Mouse (Mus musculus): ENCODE results near the gene B3galt4. TPM values are rescaled to one million over a fixed set of nuclear protein-coding genes. Genes with fewer than 3 reads are reported as not detected.

Gene B3galt4
- polyA plus RNA-seq, 1 experiment from 2014 or later = 10.4 TPM

GRCm38 (mm10) chr17:33962876-33963275 is 11.6 kb upstream of the B3galt4 start:
- H3K4me2 ChIP-seq (replicated peaks) = no peak overlapping the region
- H3K27me3 ChIP-seq = no peaks in the 10 kb centered on the region
- H3K27ac ChIP-seq (replicated peaks) = no peak overlapping the region
- no peaks in the 10 kb centered on the region for H3K4me1 ChIP-seq
- 94% methylated on average over 7 of the region's 7 CpGs for WGBS
- H3K9me3 ChIP-seq = no peaks in the 10 kb centered on the region
- H3K4me3 ChIP-seq = no peak overlapping the region
- H3K9ac ChIP-seq (replicated peaks) = no peak overlapping the region
- peaks cover 70% of the 10 kb centered on the region for H3K36me3 ChIP-seq
- no peak for ATAC-seq (replicated peaks)

GRCm38 (mm10) chr17:33959948-33960347 is 8.7 kb upstream of the B3galt4 start:
- Histone ChIP-seq H3K36me3 (peaks cover 55% of the 10 kb centered on the region), H3K4me1 (peaks cover 12% of the 10 kb centered on the region), H3K9me3 (no peaks in the 10 kb centered on the region), H3K4me3 (no peak overlapping the region), H3K9ac (replicated peaks) (no peak overlapping the region), H3K27me3 (no peaks in the 10 kb centered on the region), H3K4me2 (replicated peaks) (no peak overlapping the region), H3K27ac (replicated peaks) (no peak overlapping the region)
- no peak for ATAC-seq (replicated peaks)
- WGBS = 95% methylated on average over 15 of the region's 15 CpGs

GRCm38 (mm10) chr17:33959135-33959534 is 7.8 kb upstream of the B3galt4 start:
- Histone ChIP-seq H3K36me3 (peaks cover 52% of the 10 kb centered on the region), H3K4me2 (replicated peaks) (no peak overlapping the region), H3K9ac (replicated peaks) (no peak overlapping the region), H3K27ac (replicated peaks) (no peak overlapping the region), H3K27me3 (no peaks in the 10 kb centered on the region), H3K4me1 (peaks cover 20% of the 10 kb centered on the region), H3K9me3 (no peaks in the 10 kb centered on the region), H3K4me3 (no peak overlapping the region)
- no peak for ATAC-seq (replicated peaks)
- 94% methylated on average over 13 of the region's 13 CpGs for WGBS

GRCm38 (mm10) chr17:33958451-33958850 is 7.2 kb upstream of the B3galt4 start:
- Histone ChIP-seq H3K4me3 (no peak overlapping the region), H3K4me2 (replicated peaks) (no peak overlapping the region), H3K9ac (replicated peaks) (no peak overlapping the region), H3K4me1 (peaks cover 27% of the 10 kb centered on the region), H3K36me3 (peaks cover 51% of the 10 kb centered on the region), H3K9me3 (no peaks in the 10 kb centered on the region), H3K27ac (replicated peaks) (no peak overlapping the region), H3K27me3 (no peaks in the 10 kb centered on the region)
- WGBS = 96% methylated on average over 11 of the region's 11 CpGs
- ATAC-seq (replicated peaks) = no peak

- no peak overlapping the region for H3K4me2 ChIP-seq (replicated peaks)
- no peaks in the 10 kb centered on the region for H3K9me3 ChIP-seq
- ATAC-seq (replicated peaks) = no peak
- H3K4me3 ChIP-seq = no peak overlapping the region
- H3K36me3 ChIP-seq = peaks cover 51% of the 10 kb centered on the region
- H3K9ac ChIP-seq (replicated peaks) = no peak overlapping the region
- 86% methylated on average over 6 of the region's 6 CpGs for whole genome bisulfite sequencing
- H3K27ac ChIP-seq (replicated peaks) = no peak overlapping the region
- H3K27me3 ChIP-seq = no peaks in the 10 kb centered on the region
- H3K4me1 ChIP-seq = peaks cover 35% of the 10 kb centered on the region
These were observed 6.2 kb upstream of the B3galt4 start for GRCm38 (mm10) chr17:33957493-33957892.

GRCm38 (mm10) chr17:33956336-33956735 is 5.0 kb upstream of the B3galt4 start:
- no peak for ATAC-seq (replicated peaks)
- Histone ChIP-seq H3K27me3 (no peaks in the 10 kb centered on the region), H3K9ac (replicated peaks) (peak overlapping the region; percentile 76), H3K4me2 (replicated peaks) (peak overlapping the region; percentile 81), H3K36me3 (peaks cover 45% of the 10 kb centered on the region), H3K4me1 (peaks cover 44% of the 10 kb centered on the region), H3K27ac (replicated peaks) (peak overlapping the region; percentile 93), H3K4me3 (peak overlapping the region; percentile 56), H3K9me3 (no peaks in the 10 kb centered on the region)
- 7% methylated on average over 10 of the region's 10 CpGs for WGBS

- Histone ChIP-seq H3K4me2 (replicated peaks) (peak within 1 kb of the TSS; percentile 81), H3K4me1 (peaks cover 51% of the 10 kb centered on the region), H3K36me3 (peaks cover 38% of the 10 kb centered on the region), H3K27me3 (no peaks in the 10 kb centered on the region), H3K27ac (replicated peaks) (peak within 1 kb of the TSS; percentile 93), H3K4me3 (peak within 1 kb of the TSS; percentile 56), H3K9me3 (no peaks in the 10 kb centered on the region), H3K9ac (replicated peaks) (peak within 1 kb of the TSS; percentile 87)
- under 1% methylated on average over 50 of the region's 50 CpGs for WGBS
- peak; percentile 88 for ATAC-seq (replicated peaks)
These were observed 4.4 kb upstream of the B3galt4 start, which contains the start of the genes Vps52 and Rps18 for GRCm38 (mm10) chr17:33955555-33956214. Gene Vps52 (plus strand): TSS chr17:33955812. Gene Rps18 (minus strand): TSS chr17:33956001.

- peaks cover 59% of the 10 kb centered on the region for H3K4me1 ChIP-seq
- no peak for ATAC-seq (replicated peaks)
These were observed 3.6 kb upstream of the B3galt4 start for GRCm38 (mm10) chr17:33954646-33955554.

GRCm38 (mm10) chr17:33953961-33954565 is 2.8 kb upstream of the B3galt4 start:
- H3K27me3 ChIP-seq = no peaks in the 10 kb centered on the region
- H3K9ac ChIP-seq (replicated peaks) = peak overlapping the region; percentile 87
- H3K4me2 ChIP-seq (replicated peaks) = peak overlapping the region; percentile 74
- H3K36me3 ChIP-seq = peaks cover 25% of the 10 kb centered on the region
- H3K27ac ChIP-seq (replicated peaks) = peak overlapping the region; percentile 3; the same call in 1 of the 2 replicates
- WGBS = 21% methylated on average over 5 of the region's 5 CpGs
- H3K4me3 ChIP-seq = peak overlapping the region; percentile 56
- no peak for ATAC-seq (replicated peaks)
- no peaks in the 10 kb centered on the region for H3K9me3 ChIP-seq
- H3K4me1 ChIP-seq = peaks cover 67% of the 10 kb centered on the region

More at GRCm38 (mm10) chr17:33954646-33955554, 3.6 kb upstream of the B3galt4 start:
- peak overlapping the region; percentile 81 for H3K27ac ChIP-seq (replicated peaks)
- peak overlapping the region; percentile 74 for H3K4me2 ChIP-seq (replicated peaks)
- H3K36me3 ChIP-seq = peaks cover 32% of the 10 kb centered on the region
- WGBS = under 1% methylated on average over 33 of the region's 33 CpGs
- H3K27me3 ChIP-seq = no peaks in the 10 kb centered on the region
- peak overlapping the region; percentile 56 for H3K4me3 ChIP-seq
- H3K9me3 ChIP-seq = no peaks in the 10 kb centered on the region
- H3K9ac ChIP-seq (replicated peaks) = peak overlapping the region; percentile 87

GRCm38 (mm10) chr17:33953310-33953709 is 2.0 kb upstream of the B3galt4 start:
- Histone ChIP-seq H3K9me3 (no peaks in the 10 kb centered on the region), H3K36me3 (peaks cover 23% of the 10 kb centered on the region), H3K4me3 (0 out of 2 replicates have a peak overlapping the region, but pooled peaks have one; percentile 2), H3K27me3 (no peaks in the 10 kb centered on the region), H3K4me2 (replicated peaks) (no peak overlapping the region), H3K4me1 (peaks cover 69% of the 10 kb centered on the region), H3K9ac (replicated peaks) (no peak overlapping the region), H3K27ac (replicated peaks) (no peak overlapping the region)
- no peak for ATAC-seq (replicated peaks)
- 84% methylated on average over 3 of the region's 3 CpGs for WGBS

- no peaks in the 10 kb centered on the region for H3K9me3 ChIP-seq
- 78% methylated on average over 4 of the region's 4 CpGs for WGBS
- H3K4me1 ChIP-seq = peaks cover 69% of the 10 kb centered on the region
- no peak overlapping the region for H3K4me2 ChIP-seq (replicated peaks)
- no peaks in the 10 kb centered on the region for H3K27me3 ChIP-seq
- peaks cover 26% of the 10 kb centered on the region for H3K36me3 ChIP-seq
- H3K9ac ChIP-seq (replicated peaks) = no peak overlapping the region
- H3K4me3 ChIP-seq = 0 out of 2 replicates have a peak overlapping the region, but pooled peaks have one; percentile 2
- no peak overlapping the region for H3K27ac ChIP-seq (replicated peaks)
- ATAC-seq (replicated peaks) = no peak
These were observed 1.6 kb upstream of the B3galt4 start for GRCm38 (mm10) chr17:33952879-33953278.
